ENCODE assay signal across 22 mouse cellular contexts in the genomic region with DNA sequence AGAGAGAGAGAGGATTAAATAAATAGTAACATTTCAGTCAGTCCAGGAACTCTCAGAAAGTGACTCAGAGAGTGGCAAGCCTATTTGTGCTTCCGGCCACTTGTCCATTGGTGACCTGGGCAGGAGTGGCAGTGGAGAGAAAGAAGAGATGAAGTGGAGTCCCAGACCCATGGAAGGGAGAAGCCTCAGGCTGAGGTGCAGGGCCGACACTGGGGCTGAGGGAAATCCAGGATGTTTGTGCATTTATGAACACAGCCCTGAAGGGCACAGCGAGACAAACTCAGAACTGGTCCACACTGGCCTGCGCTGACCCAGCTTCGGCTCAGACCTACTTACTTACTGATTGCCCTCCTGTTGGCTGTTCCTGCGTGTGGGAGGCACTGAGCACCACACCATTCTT. TPM values are rescaled to one million over a fixed set of nuclear protein-coding genes. Genes with fewer than 3 reads are reported as not detected.
A peak's percentile ranks its signal among the peaks of the same experiment; 100 is the strongest.
DNase-seq lines count a peak whose midpoint lies in the region; ATAC-seq and TF ChIP-seq lines count a peak whose summit lies in the region.
"Had no signal": no experiment of that assay in that cellular context is flagged by ENCODE, and none has a peak within 500 bp of the region (broad histone marks: within the 10 kb centered on the region; RNA-seq: fewer than 3 reads in every experiment).

No protein-coding gene starts in this region.

- H3K4me1 ChIP-seq in kidney, adult 2 months (ENCODE audit: control insufficient read depth, insufficient read depth, low read length), result no peaks in the 10 kb centered on the region
- H3K4me1 ChIP-seq: limb, embryonic 12.5 days; midbrain, embryonic 13.5 days had no signal

- no peak for ATAC-seq in frontal cortex, adult (ENCODE audit: low TSS enrichment)
- ATAC-seq: intestine, embryonic 15.5 days; midbrain, embryonic 13.5 days had no signal

- TF ChIP-seq POLR2A in kidney, adult 2 months (IDR thresholded peaks at IDR 0.05; ENCODE audit: low read depth, low read length), result no peak

- no peak overlapping the region for H3K4me3 ChIP-seq in kidney, adult 2 months (ENCODE audit: insufficient read depth, low read depth, low read length)
- no peak overlapping the region for H3K4me3 ChIP-seq in gastrocnemius, adult 2 months
- H3K4me3 ChIP-seq: hindbrain, embryonic 13.5 days; intestine, embryonic 15.5 days; limb, embryonic 12.5 days; liver, embryonic 13.5 days; midbrain, embryonic 13.5 days had no signal

- H3K27ac ChIP-seq in kidney, adult 2 months (ENCODE audit: insufficient read depth, low read depth, low read length), result no peak overlapping the region
- H3K27ac ChIP-seq in gastrocnemius, adult 2 months, result no peak overlapping the region
- H3K27ac ChIP-seq: hindbrain, embryonic 13.5 days; intestine, embryonic 15.5 days; limb, embryonic 12.5 days; liver, embryonic 13.5 days; midbrain, embryonic 13.5 days had no signal

- H3K36me3 ChIP-seq in kidney, adult 2 months (ENCODE audit: control insufficient read depth, insufficient read depth, low read length), result no peaks in the 10 kb centered on the region
- H3K36me3 ChIP-seq: hindbrain, embryonic 13.5 days; intestine, embryonic 15.5 days; limb, embryonic 12.5 days; liver, embryonic 13.5 days; midbrain, embryonic 13.5 days had no signal

- H3K27me3 ChIP-seq in kidney, adult 2 months (replicated peaks; ENCODE audit: control insufficient read depth, insufficient read depth, low read length), result no peaks in the 10 kb centered on the region
- H3K27me3 ChIP-seq: intestine, embryonic 15.5 days; limb, embryonic 12.5 days; midbrain, embryonic 13.5 days had no signal

- 49% methylated on average over 6 of the region's 6 CpGs for WGBS in kidney, adult 2 months

- intact Hi-C loops in heart, postnatal 14 days (cut with DNase I), result no loop called here
- intact Hi-C loops in gastrocnemius, adult 2 months (cut with DNase I), result no loop called here

- TF ChIP-seq CTCF in kidney, adult 2 months (conservative IDR thresholded peaks at IDR 0.05; ENCODE audit: insufficient read depth, insufficient read length, low read depth, low read length), result no peak
- no peak for TF ChIP-seq CTCF in gastrocnemius, adult 2 months (IDR thresholded peaks at IDR 0.05)

- DNase-seq in 3134 (ENCODE audit: extremely low read depth, insufficient read length, low spot score), result peak; percentile 63
- DNase-seq in kidney, adult 2 months, result peak; percentile 55
- DNase-seq in kidney, postnatal 36 days, result peak; percentile 52 to 62
- DNase-seq in lung, postnatal 25 days (ENCODE audit: low spot score), result peak; percentile 79
- no peak for DNase-seq in heart, postnatal 14 days
- no peak for DNase-seq in gastrocnemius, adult 2 months
- DNase-seq: B cell, adult 2 months; cerebellum, adult 9-10 months; gastrocnemius, postnatal 25 days; layer of hippocampus, adult 9-11 months; liver, embryonic 13.5 days; thymus, postnatal 14 days had no signal

RNA-seq across cellular contexts. Expression of a gene that starts 3.7 kb away (rescaled TPM):
- polyA plus RNA-seq in kidney, adult 2 months (2012; rRNA removed), result 0.74 TPM in 1 of 2 replicates, not detected in the other
- not detected for total RNA-seq in heart, postnatal 14 days (2021)
- total RNA-seq in gastrocnemius, adult 2 months (2021), result not detected
- total RNA-seq: gastrocnemius, postnatal 25 days had no signal
- polyA plus RNA-seq: cortical plate, adult 2 months; embryonic facial prominence, embryonic 14.5 days; forebrain, embryonic 11.5 days; frontal cortex, adult 2 months; heart, postnatal 0 days; hindbrain, embryonic 13.5 days; limb, embryonic 12.5 days; liver, embryonic 13.5 days; midbrain, embryonic 13.5 days had no signal

RNA-seq across cellular contexts. Expression of a gene that starts 14.7 kb away (rescaled TPM):
- 34.0 and 49.3 TPM in 2 replicates for polyA plus RNA-seq in kidney, adult 2 months (2012; rRNA removed)
- total RNA-seq in heart, postnatal 14 days (2021), result 10 to 100 TPM; 17.9 to 18.7 TPM
- 10 to 100 TPM; 10.9 to 17.3 TPM for total RNA-seq in gastrocnemius, adult 2 months (2021)

RNA-seq across cellular contexts. Expression of a gene that starts 36.7 kb away (rescaled TPM):
- 101 and 122 TPM in 2 replicates for polyA plus RNA-seq in kidney, adult 2 months (2012; rRNA removed)
- 10 to 100 TPM; 52.4 to 54.2 TPM for total RNA-seq in heart, postnatal 14 days (2021)
- total RNA-seq in gastrocnemius, adult 2 months (2021), result 10 to 100 TPM; 79.2 to 95.2 TPM

RNA-seq across cellular contexts. Expression of a gene that starts 40.4 kb away (rescaled TPM):
- 2.0 and 2.5 TPM in 2 replicates for polyA plus RNA-seq in kidney, adult 2 months (2012; rRNA removed)
- 1 to 10 TPM; 1.9 to 2.0 TPM for total RNA-seq in heart, postnatal 14 days (2021)
- under 1 TPM in 1 of 2 experiments, not detected in 1; 0.61 TPM for total RNA-seq in gastrocnemius, adult 2 months (2021)

Comparison
In these comparisons a context has a peak if more than half of its experiments do, and no peak if none do; other contexts are left out.
1. DNase-seq: peak in 3134 (single experiment), kidney, adult 2 months (single experiment), kidney, postnatal 36 days (2 of 2) and lung, postnatal 25 days (single experiment); none in heart, postnatal 14 days (0 of 2) and gastrocnemius, adult 2 months (single experiment).